15 mouse cellular contexts compared by ENCODE assay signal in the genomic region with DNA sequence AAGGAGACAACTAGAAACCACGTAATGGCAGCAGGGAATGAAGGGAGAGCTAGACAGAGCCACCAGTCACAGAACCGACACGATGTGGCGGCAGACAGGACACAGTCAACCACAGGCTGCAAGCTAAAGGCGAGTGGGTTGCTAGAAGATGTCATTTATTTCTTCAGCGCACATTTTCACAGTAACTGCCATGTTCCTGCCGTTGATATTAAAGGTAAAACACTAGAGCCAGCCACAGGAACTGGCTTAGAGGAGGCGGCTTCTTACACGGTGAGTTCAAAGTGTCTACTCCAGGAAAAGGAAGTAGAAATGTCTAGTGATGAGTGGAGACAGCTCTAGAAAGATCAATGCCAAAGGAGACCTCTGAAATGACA. TPM values are rescaled to one million over a fixed set of nuclear protein-coding genes. Genes with fewer than 3 reads are reported as not detected.
DNase-seq lines count a peak whose midpoint lies in the region; ATAC-seq and TF ChIP-seq lines count a peak whose summit lies in the region.
"Had no signal": no experiment of that assay in that cellular context is flagged by ENCODE, and none has a peak within 500 bp of the region (broad histone marks: within the 10 kb centered on the region; RNA-seq: fewer than 3 reads in every experiment).

No protein-coding gene starts in this region.

- ATAC-seq in heart, postnatal 0 days (ENCODE audit: insufficient read depth, low read depth), result no peak
- peak; percentile 67 for ATAC-seq in activated CD4-positive, CD25-positive, alpha-beta regulatory T cell, adult 4 months
- peak; percentile 25; the same call in 1 of the 2 replicates for ATAC-seq in liver, embryonic 15.5 days (ENCODE audit: insufficient read depth)
- no peak for ATAC-seq in hindbrain, embryonic 13.5 days (ENCODE audit: low FRiP score)

- no peak for TF ChIP-seq EP300 in heart, postnatal 0 days (IDR thresholded peaks at IDR 0.05; ENCODE audit: low read depth)

- H3K9me3 ChIP-seq in heart, postnatal 0 days (replicated peaks; ENCODE audit: control insufficient read depth, low read length), result no peaks in the 10 kb centered on the region
- no peaks in the 10 kb centered on the region for H3K9me3 ChIP-seq in liver, embryonic 15.5 days (replicated peaks)
- H3K9me3 ChIP-seq in hindbrain, embryonic 13.5 days, result no peaks in the 10 kb centered on the region
- H3K9me3 ChIP-seq: limb, embryonic 12.5 days; neural tube, embryonic 13.5 days had no signal

- peaks cover 6% of the 10 kb centered on the region for H3K4me1 ChIP-seq in heart, postnatal 0 days (ENCODE audit: control insufficient read depth, insufficient read depth)
- H3K4me1 ChIP-seq in liver, embryonic 15.5 days (replicated peaks), result peaks cover 63% of the 10 kb centered on the region
- peaks cover 6% of the 10 kb centered on the region for H3K4me1 ChIP-seq in hindbrain, embryonic 13.5 days (replicated peaks)

- no peaks in the 10 kb centered on the region for H3K27me3 ChIP-seq in heart, postnatal 0 days (ENCODE audit: control insufficient read depth, insufficient read depth, low read length)
- H3K27me3 ChIP-seq in liver, embryonic 15.5 days, result no peaks in the 10 kb centered on the region
- H3K27me3 ChIP-seq in hindbrain, embryonic 13.5 days, result no peaks in the 10 kb centered on the region
- H3K27me3 ChIP-seq: limb, embryonic 12.5 days; neural tube, embryonic 13.5 days had no signal

- intact Hi-C loops in heart, postnatal 25 days (cut with DNase I), result no loop called here

- H3K4me3 ChIP-seq in heart, postnatal 0 days (ENCODE audit: low read depth, low read length), result no peak overlapping the region
- 0 out of 2 replicates have a peak overlapping the region, but pooled peaks have one; percentile 15 for H3K4me3 ChIP-seq in liver, embryonic 15.5 days (replicated peaks)
- no peak overlapping the region for H3K4me3 ChIP-seq in hindbrain, embryonic 13.5 days
- H3K4me3 ChIP-seq: limb, embryonic 12.5 days; neural tube, embryonic 13.5 days had no signal

- DNase-seq in heart, postnatal 0 days (ENCODE audit: low spot score), result no peak
- no peak for DNase-seq in heart, postnatal 25 days (ENCODE audit: low spot score)
- DNase-seq in thymus, postnatal 0 days (ENCODE audit: low spot score), result peak; percentile 75
- no peak for DNase-seq in right cerebral cortex, adult 18-20 months
- no peak for DNase-seq in right cerebral cortex, postnatal 10 days (ENCODE audit: low spot score in 2 of 2)
- DNase-seq: cerebellum, postnatal 10 days; gastrocnemius, postnatal 10 days; heart, postnatal 14 days; kidney, adult 11 months; right cerebral cortex, postnatal 14 days had no signal

- no peak for TF ChIP-seq CTCF in heart, postnatal 0 days (IDR thresholded peaks at IDR 0.05; ENCODE audit: low read depth)

- H3K36me3 ChIP-seq in heart, postnatal 0 days (replicated peaks; ENCODE audit: control insufficient read depth, insufficient read depth, low read length), result no peaks in the 10 kb centered on the region
- H3K36me3 ChIP-seq in liver, embryonic 15.5 days (replicated peaks), result peaks cover 4% of the 10 kb centered on the region; the same call in 1 of the 2 replicates
- H3K36me3 ChIP-seq in hindbrain, embryonic 13.5 days, result no peaks in the 10 kb centered on the region; the same call in 1 of the 2 replicates
- H3K36me3 ChIP-seq: neural tube, embryonic 13.5 days had no signal

- 74% methylated on average over 9 of the region's 9 CpGs for WGBS in heart, postnatal 0 days
- WGBS in liver, embryonic 15.5 days (ENCODE audit: insufficient replicate concordance), result 18% methylated on average over 9 of the region's 9 CpGs
- WGBS in hindbrain, embryonic 13.5 days, result 92% methylated on average over 9 of the region's 9 CpGs

- no peak overlapping the region for H3K9ac ChIP-seq in heart, postnatal 0 days (replicated peaks; ENCODE audit: low read depth, low read length)
- H3K9ac ChIP-seq in liver, embryonic 15.5 days, result peak overlapping the region; percentile 28; the same call in 1 of the 2 replicates
- no peak overlapping the region for H3K9ac ChIP-seq in hindbrain, embryonic 13.5 days
- H3K9ac ChIP-seq: limb, embryonic 12.5 days; neural tube, embryonic 13.5 days had no signal

- no peak overlapping the region for H3K4me2 ChIP-seq in heart, postnatal 0 days (ENCODE audit: low read depth, low read length)
- H3K4me2 ChIP-seq in liver, embryonic 15.5 days, result peak overlapping the region; percentile 59
- H3K4me2 ChIP-seq in hindbrain, embryonic 13.5 days, result no peak overlapping the region
- H3K4me2 ChIP-seq: limb, embryonic 12.5 days; neural tube, embryonic 13.5 days had no signal

- H3K27ac ChIP-seq in heart, postnatal 0 days (ENCODE audit: low read depth), result peak overlapping the region; percentile 8; the same call in 1 of the 2 replicates
- peak overlapping the region; percentile 88 for H3K27ac ChIP-seq in liver, embryonic 15.5 days (replicated peaks)
- no peak overlapping the region for H3K27ac ChIP-seq in hindbrain, embryonic 13.5 days
- H3K27ac ChIP-seq: neural tube, embryonic 13.5 days had no signal

RNA-seq across cellular contexts. Expression of a gene that starts 7.1 kb away (rescaled TPM):
- total RNA-seq in heart, postnatal 0 days (2014; rRNA removed; ENCODE audit: low replicate concordance), result 8.1 and 26.1 TPM in 2 replicates
- polyA plus RNA-seq in heart, postnatal 0 days (2015; fragmentation: Nextera tagmentation; extraction: Ambion mirVana), result 8.6 and 10.4 TPM in 2 replicates
- total RNA-seq in heart, postnatal 25 days (2021), result 1 to 10 TPM; 6.7 to 7.8 TPM
- 10 to 100 TPM; 12.1 to 15.0 TPM for polyA plus RNA-seq in activated CD4-positive, CD25-positive, alpha-beta regulatory T cell, adult 4 months (2017; shearing (Covaris generic))
- 5.1 and 6.1 TPM in 2 replicates for polyA plus RNA-seq in liver, embryonic 15.5 days (2015; fragmentation: Nextera tagmentation; extraction: Ambion mirVana)
- 27.0 and 28.8 TPM in 2 replicates for polyA plus RNA-seq in thymus, postnatal 0 days (2015; fragmentation: Nextera tagmentation; extraction: Ambion mirVana)
- 14.9 and 16.0 TPM in 2 replicates for polyA plus RNA-seq in hindbrain, embryonic 13.5 days (2015; fragmentation: Nextera tagmentation; extraction: Ambion mirVana)

RNA-seq across cellular contexts. Expression of a gene that starts 7.8 kb away (rescaled TPM):
- total RNA-seq in heart, postnatal 0 days (2014; rRNA removed; ENCODE audit: low replicate concordance), result 2.8 and 5.0 TPM in 2 replicates
- polyA plus RNA-seq in heart, postnatal 0 days (2015; fragmentation: Nextera tagmentation; extraction: Ambion mirVana), result 4.4 and 4.6 TPM in 2 replicates
- 1 to 10 TPM; 3.5 to 4.2 TPM for total RNA-seq in heart, postnatal 25 days (2021)
- polyA plus RNA-seq in activated CD4-positive, CD25-positive, alpha-beta regulatory T cell, adult 4 months (2017; shearing (Covaris generic)), result 10 to 100 TPM; 25.6 to 26.1 TPM
- polyA plus RNA-seq in liver, embryonic 15.5 days (2015; fragmentation: Nextera tagmentation; extraction: Ambion mirVana), result 3.3 and 3.4 TPM in 2 replicates
- 13.9 and 15.5 TPM in 2 replicates for polyA plus RNA-seq in thymus, postnatal 0 days (2015; fragmentation: Nextera tagmentation; extraction: Ambion mirVana)
- polyA plus RNA-seq in hindbrain, embryonic 13.5 days (2015; fragmentation: Nextera tagmentation; extraction: Ambion mirVana), result 4.3 and 4.4 TPM in 2 replicates

RNA-seq across cellular contexts. Expression of a gene that starts 37.6 kb away (rescaled TPM):
- 0.50 and 3.7 TPM in 2 replicates for total RNA-seq in heart, postnatal 0 days (2014; rRNA removed; ENCODE audit: low replicate concordance)
- polyA plus RNA-seq in heart, postnatal 0 days (2015; fragmentation: Nextera tagmentation; extraction: Ambion mirVana), result 1.1 TPM in 2 replicates
- 1 to 10 TPM; 2.1 to 2.7 TPM for total RNA-seq in heart, postnatal 25 days (2021)
- polyA plus RNA-seq in activated CD4-positive, CD25-positive, alpha-beta regulatory T cell, adult 4 months (2017; shearing (Covaris generic)), result 1 to 10 TPM; 1.3 to 2.2 TPM
- 0.17 and 0.25 TPM in 2 replicates for polyA plus RNA-seq in liver, embryonic 15.5 days (2015; fragmentation: Nextera tagmentation; extraction: Ambion mirVana)
- polyA plus RNA-seq in thymus, postnatal 0 days (2015; fragmentation: Nextera tagmentation; extraction: Ambion mirVana), result 0.21 and 0.38 TPM in 2 replicates
- 7.4 and 7.9 TPM in 2 replicates for polyA plus RNA-seq in hindbrain, embryonic 13.5 days (2015; fragmentation: Nextera tagmentation; extraction: Ambion mirVana)

RNA-seq across cellular contexts. Expression of a gene that starts 41.7 kb away (rescaled TPM):
- total RNA-seq in heart, postnatal 0 days (2014; rRNA removed; ENCODE audit: low replicate concordance), result 8.7 and 13.2 TPM in 2 replicates
- polyA plus RNA-seq in heart, postnatal 0 days (2015; fragmentation: Nextera tagmentation; extraction: Ambion mirVana), result 13.7 and 15.0 TPM in 2 replicates
- 1 to 10 TPM; 6.0 to 7.0 TPM for total RNA-seq in heart, postnatal 25 days (2021)
- 1 to 10 TPM; 3.8 to 4.8 TPM for polyA plus RNA-seq in activated CD4-positive, CD25-positive, alpha-beta regulatory T cell, adult 4 months (2017; shearing (Covaris generic))
- polyA plus RNA-seq in liver, embryonic 15.5 days (2015; fragmentation: Nextera tagmentation; extraction: Ambion mirVana), result 1.4 and 1.6 TPM in 2 replicates
- 3.5 and 4.2 TPM in 2 replicates for polyA plus RNA-seq in thymus, postnatal 0 days (2015; fragmentation: Nextera tagmentation; extraction: Ambion mirVana)
- 7.1 and 8.3 TPM in 2 replicates for polyA plus RNA-seq in hindbrain, embryonic 13.5 days (2015; fragmentation: Nextera tagmentation; extraction: Ambion mirVana)

RNA-seq across cellular contexts. Expression of a gene that starts 55.0 kb away (rescaled TPM):
- total RNA-seq in heart, postnatal 0 days (2014; rRNA removed; ENCODE audit: low replicate concordance), result not detected in 2 replicates
- 1.5 and 1.7 TPM in 2 replicates for polyA plus RNA-seq in heart, postnatal 0 days (2015; fragmentation: Nextera tagmentation; extraction: Ambion mirVana)
- total RNA-seq in heart, postnatal 25 days (2021), result not detected
- polyA plus RNA-seq in activated CD4-positive, CD25-positive, alpha-beta regulatory T cell, adult 4 months (2017; shearing (Covaris generic)), result not detected
- 0.05 and 0.10 TPM in 2 replicates for polyA plus RNA-seq in liver, embryonic 15.5 days (2015; fragmentation: Nextera tagmentation; extraction: Ambion mirVana)
- 0.26 and 0.32 TPM in 2 replicates for polyA plus RNA-seq in thymus, postnatal 0 days (2015; fragmentation: Nextera tagmentation; extraction: Ambion mirVana)
- polyA plus RNA-seq in hindbrain, embryonic 13.5 days (2015; fragmentation: Nextera tagmentation; extraction: Ambion mirVana), result 0.84 and 2.2 TPM in 2 replicates

Comparison
In these comparisons a context has a peak if more than half of its experiments do, and no peak if none do; other contexts are left out.
1. ATAC-seq: peak in activated CD4-positive, CD25-positive, alpha-beta regulatory T cell, adult 4 months (single experiment) and liver, embryonic 15.5 days (single experiment); none in heart, postnatal 0 days (single experiment) and hindbrain, embryonic 13.5 days (single experiment).